Mouse (Mus musculus) lung, postnatal 0 days (tissue): ENCODE results near the gene Gm10717. TPM values are rescaled to one million over a fixed set of nuclear protein-coding genes. Genes with fewer than 3 reads are reported as not detected.
"Not testable (repeated sequence)": the region's sequence is repeated elsewhere in the genome, so short reads cannot be mapped to it uniquely, and the experiment has no call there.

Experiments used
- ATAC-seq: fragments of 200-750 bp; cut with Nextera tagmentation; 2 replicates; pipeline ENCODE4 v1.8.0; 2017; ENCODE audit warnings: moderate library complexity
- DNase-seq: peaks from one replicate; pipeline ENCODE4 v3.0.0-alpha.2; 2016; ENCODE audit warnings: low spot score
- H3K27ac ChIP-seq: fragments of 300-500 bp; sonication (generic); 2 replicates; pipeline ENCODE4 v1.5.1; 2014; ENCODE audit warnings: antibody characterized with exemption, mild to moderate bottlenecking, low read length, mixed read lengths
- H3K27me3 ChIP-seq: fragments of 300-500 bp; sonication (generic); replicated peaks from 2 replicates; pipeline ENCODE4 v1.6.1; 2014; ENCODE audit warnings: low read length, mixed read lengths; ENCODE audit not compliant: insufficient read depth
- H3K36me3 ChIP-seq: fragments of 300-500 bp; sonication (generic); 2 replicates; pipeline ENCODE4 v1.6.1; 2014; ENCODE audit warnings: low read length, mixed read lengths; ENCODE audit not compliant: insufficient read depth
- H3K4me1 ChIP-seq: fragments of 300-500 bp; sonication (generic); 2 replicates; pipeline ENCODE4 v1.6.1; 2014; ENCODE audit warnings: antibody characterized with exemption, low read depth, low read length, mixed read lengths; ENCODE audit not compliant: insufficient read depth
- H3K4me2 ChIP-seq: fragments of 300-500 bp; sonication (generic); replicated peaks from 2 replicates; pipeline ENCODE4 v1.6.1; 2014; ENCODE audit warnings: low read depth, mild to moderate bottlenecking, low read length, moderate library complexity, mixed read lengths
- H3K4me3 ChIP-seq: fragments of 300-500 bp; sonication (generic); 2 replicates; pipeline ENCODE4 v1.5.1; 2014; ENCODE audit warnings: low read depth, low read length
- H3K9ac ChIP-seq: fragments of 300-500 bp; sonication (generic); replicated peaks from 2 replicates; pipeline ENCODE4 v1.6.1; 2014; ENCODE audit warnings: low read depth, mild to moderate bottlenecking
- H3K9me3 ChIP-seq: fragments of 300-500 bp; sonication (generic); 2 replicates; pipeline ENCODE4 v1.6.1; 2016; ENCODE audit warnings: low read length, mixed read lengths
- WGBS: fragments of 180-500 bp; shearing (Covaris S2); extraction: QIAGEN DNeasy Blood & Tissue Kit; methylation state at CpG from one replicate; pipeline ENCODE4 v1.1.7; 2014; 5-methylcytosine and 5-hydroxymethylcytosine counted together
- polyA plus RNA-seq: library from polyadenylated mRNA; unstranded; fragments of >200 nt; fragmentation: Nextera tagmentation; extraction: Ambion mirVana; gene quantifications from 2 replicates; pipeline ENCODE4 v1.2.1, GENCODE M21; 2015

The Gm10717 gene
- polyA plus RNA-seq, 1 experiment from 2014 or later = 1.1 TPM

- H3K9me3 ChIP-seq, H3K4me1 ChIP-seq, ATAC-seq, H3K36me3 ChIP-seq, H3K4me2 ChIP-seq, H3K9ac ChIP-seq, H3K4me3 ChIP-seq, H3K27me3 ChIP-seq, DNase-seq, H3K27ac ChIP-seq: not testable (repeated sequence)
- 73% methylated on average over 9 of the region's 13 CpGs for WGBS
Observed at GRCm38 (mm10) chr9:3023312-3023984, 1.8 kb upstream of the Gm10717 start, which contains the start of gene Gm10718. Gm10718 (plus strand) TSS chr9:3023547.

GRCm38 (mm10) chr9:3023985-3024648 lies 1.1 kb upstream of the Gm10717 start:
- WGBS = 70% methylated on average over 15 of the region's 16 CpGs
- H3K36me3 ChIP-seq, H3K4me1 ChIP-seq, H3K27me3 ChIP-seq, ATAC-seq, H3K4me3 ChIP-seq, H3K9ac ChIP-seq, H3K27ac ChIP-seq, H3K9me3 ChIP-seq, H3K4me2 ChIP-seq, DNase-seq: not testable (repeated sequence)

GRCm38 (mm10) chr9:3025653-3026052 lies 436 bp downstream of the Gm10717 start:
- H3K9ac ChIP-seq, H3K27ac ChIP-seq, H3K9me3 ChIP-seq, H3K4me1 ChIP-seq, H3K4me2 ChIP-seq, H3K4me3 ChIP-seq, DNase-seq, H3K27me3 ChIP-seq, H3K36me3 ChIP-seq, ATAC-seq: not testable (repeated sequence)
- WGBS = 60% methylated on average over 4 of the region's 6 CpGs

GRCm38 (mm10) chr9:3026136-3026535 lies 919 bp downstream of the Gm10717 start:
- not testable (repeated sequence) for DNase-seq, H3K4me3 ChIP-seq, H3K9ac ChIP-seq, H3K27ac ChIP-seq, H3K9me3 ChIP-seq, H3K4me1 ChIP-seq, ATAC-seq, H3K27me3 ChIP-seq, H3K36me3 ChIP-seq, H3K4me2 ChIP-seq
- 75% methylated on average over 5 of the region's 5 CpGs for WGBS

GRCm38 (mm10) chr9:3026741-3027140 lies 1.5 kb downstream of the Gm10717 start:
- H3K9me3 ChIP-seq, H3K9ac ChIP-seq, H3K4me2 ChIP-seq, H3K4me1 ChIP-seq, ATAC-seq, H3K4me3 ChIP-seq, H3K27me3 ChIP-seq, H3K27ac ChIP-seq, DNase-seq, H3K36me3 ChIP-seq: not testable (repeated sequence)
- WGBS = 67% methylated on average over 9 of the region's 9 CpGs

- not testable (repeated sequence) for H3K9me3 ChIP-seq, H3K4me3 ChIP-seq, H3K4me1 ChIP-seq, H3K27ac ChIP-seq, H3K4me2 ChIP-seq, H3K9ac ChIP-seq, H3K36me3 ChIP-seq, H3K27me3 ChIP-seq
- DNase-seq (peak; percentile 12), ATAC-seq (0 out of 2 replicates have a peak, but pooled peaks have one; percentile 1)
- WGBS = 72% methylated on average over 9 of the region's 9 CpGs
Observed at GRCm38 (mm10) chr9:3027200-3027599, 2.0 kb downstream of the Gm10717 start.

- not testable (repeated sequence) for H3K4me3 ChIP-seq, H3K36me3 ChIP-seq, H3K9me3 ChIP-seq, H3K27ac ChIP-seq, ATAC-seq, H3K4me1 ChIP-seq, H3K4me2 ChIP-seq, DNase-seq, H3K9ac ChIP-seq, H3K27me3 ChIP-seq
- 63% methylated on average over 12 of the region's 16 CpGs for WGBS
Observed at GRCm38 (mm10) chr9:3029276-3030000, 4.2 kb downstream of the Gm10717 start.

- 0 out of 2 replicates have a peak, but pooled peaks have one; percentile 19 for ATAC-seq
- H3K9ac ChIP-seq, H3K4me2 ChIP-seq, H3K27ac ChIP-seq, H3K36me3 ChIP-seq, H3K4me3 ChIP-seq, H3K4me1 ChIP-seq, H3K9me3 ChIP-seq, H3K27me3 ChIP-seq: not testable (repeated sequence)
- 66% methylated on average over 2 of the region's 10 CpGs for WGBS
- DNase-seq = peak; percentile 93
Observed at GRCm38 (mm10) chr9:3030677-3031318, 5.6 kb downstream of the Gm10717 start.

- not testable (repeated sequence) for H3K4me2 ChIP-seq, DNase-seq, H3K36me3 ChIP-seq, H3K27ac ChIP-seq, H3K9ac ChIP-seq, H3K4me3 ChIP-seq, H3K27me3 ChIP-seq, ATAC-seq, H3K4me1 ChIP-seq, H3K9me3 ChIP-seq
- WGBS = no CpG with 5 or more reads among the region's 8 CpGs
Observed at GRCm38 (mm10) chr9:3034299-3034698, 9.1 kb downstream of the Gm10717 start, which contains the start of gene Gm17535. Gm17535 (plus strand) TSS chr9:3034599.
